Mouse (Mus musculus): Measurements from ENCODE around the gene Nxnl1.

- TF ChIP-seq POLR2A (IDR thresholded peaks at IDR 0.05; ENCODE audit: borderline replicate concordance, control insufficient read depth, low read depth, low read length) (no peak), CTCF (IDR thresholded peaks at IDR 0.05; ENCODE audit: control insufficient read depth, insufficient read depth, low read length) (no peak)
Measured at GRCm38 (mm10) chr8:71604021-71604420, 37.6 kb upstream of the Nxnl1 start.

Measured in bone marrow, adult 2 months (tissue).